Mouse (Mus musculus) G1E (cell line): Measurements from ENCODE around the gene Guk1.

Experiments used
- CTCF ChIP-seq: IDR thresholded peaks from 2 replicates; pipeline ENCODE4 v1.5.1; 2012; ENCODE audit warnings: low read depth, low read length, inconsistent platforms, mixed read lengths
- GATA1 ChIP-seq: IDR thresholded peaks from 2 replicates; pipeline ENCODE4 v1.6.1; 2012; ENCODE audit warnings: borderline replicate concordance, low read length, inconsistent platforms, mixed read lengths
- GATA2 ChIP-seq: IDR thresholded peaks from 2 replicates; pipeline ENCODE4 v1.6.1; 2012; ENCODE audit warnings: low read depth, low read length, inconsistent platforms, borderline replicate concordance
- POLR2AphosphoS5 ChIP-seq: IDR thresholded peaks from 2 replicates; pipeline ENCODE4 v1.6.1; 2012; ENCODE audit warnings: low read depth, low read length, inconsistent platforms; ENCODE audit not compliant: insufficient replicate concordance
- TAL1 ChIP-seq: conservative IDR thresholded peaks from 2 replicates; pipeline ENCODE4 v1.6.1; 2012; ENCODE audit warnings: low read depth, low read length, inconsistent platforms, mixed read lengths

- TF ChIP-seq TAL1, result no peak
- TF ChIP-seq CTCF, result no peak
- no peak for TF ChIP-seq GATA1
- TF ChIP-seq POLR2AphosphoS5, result no peak
- no peak for TF ChIP-seq GATA2
Measured at GRCm38 (mm10) chr11:59159099-59159498, 32.9 kb downstream of the Guk1 start.
